Mouse (Mus musculus) hindbrain, embryonic 10.5 days (tissue): ENCODE data around the gene Cuedc2. TPM values are rescaled to one million over a fixed set of nuclear protein-coding genes. Genes with fewer than 3 reads are reported as not detected.

ENCODE experiments used
- DNase-seq: peaks from one replicate; pipeline ENCODE4 v3.0.0-alpha.2; 2017; ENCODE audit warnings: low spot score
- H3K27ac ChIP-seq: fragments of 300-500 bp; sonication (generic); 2 replicates; pipeline ENCODE4 v1.5.1; 2016; ENCODE audit warnings: mild to moderate bottlenecking, moderate library complexity
- H3K27me3 ChIP-seq: fragments of 300-500 bp; sonication (generic); 2 replicates; pipeline ENCODE4 v1.6.1; 2016; ENCODE audit warnings: mild to moderate bottlenecking; ENCODE audit not compliant: poor library complexity, insufficient read depth, severe bottlenecking
- H3K36me3 ChIP-seq: fragments of 300-500 bp; sonication (generic); 2 replicates; pipeline ENCODE4 v1.6.1; 2016; ENCODE audit warnings: mild to moderate bottlenecking, moderate library complexity
- H3K4me1 ChIP-seq: fragments of 300-500 bp; sonication (generic); replicated peaks from 2 replicates; pipeline ENCODE4 v1.6.1; 2016; ENCODE audit warnings: mild to moderate bottlenecking
- H3K4me3 ChIP-seq: fragments of 300-500 bp; sonication (generic); 2 replicates; pipeline ENCODE4 v1.5.1; 2016; ENCODE audit warnings: mild to moderate bottlenecking, moderate library complexity
- H3K9me3 ChIP-seq: fragments of 300-500 bp; sonication (generic); 2 replicates; pipeline ENCODE4 v1.6.1; 2016; ENCODE audit warnings: mild to moderate bottlenecking, moderate library complexity
- WGBS: fragments of 180-500 bp; shearing (Covaris S2); methylation state at CpG from one replicate; pipeline ENCODE4 v1.1.7; 2016; 5-methylcytosine and 5-hydroxymethylcytosine counted together
- microRNA counts: library from miRNA; unstranded; fragments of <30 nt; microRNA quantifications from one replicate; lab custom pipeline; 2017
- polyA plus RNA-seq: library from polyadenylated mRNA; unstranded; fragments of >200 nt; fragmentation: Nextera tagmentation; extraction: Ambion mirVana; gene quantifications from 2 replicates; pipeline ENCODE4 v1.2.1, GENCODE M21; 2016

The Cuedc2 gene
- polyA plus RNA-seq, 1 experiment from 2014 or later: 279 TPM

GRCm38 (mm10) chr19:46286926-46287325 lies 51.6 kb downstream of the Cuedc2 start:
- H3K36me3 ChIP-seq: peaks cover 58% of the 10 kb centered on the region
- H3K4me3 ChIP-seq: no peak overlapping the region
- no peaks in the 10 kb centered on the region for H3K27me3 ChIP-seq

GRCm38 (mm10) chr19:46286047-46286446 lies 52.5 kb downstream of the Cuedc2 start:
- no peak for DNase-seq
- Histone ChIP-seq H3K4me3 (no peak overlapping the region), H3K9me3 (peaks cover 5% of the 10 kb centered on the region; the same call in 1 of the 2 replicates), H3K4me1 (no peaks in the 10 kb centered on the region), H3K27ac (no peak overlapping the region), H3K36me3 (peaks cover 67% of the 10 kb centered on the region), H3K27me3 (no peaks in the 10 kb centered on the region)
- WGBS: 94% methylated on average over 6 of the region's 6 CpGs

More at GRCm38 (mm10) chr19:46286926-46287325, 51.6 kb downstream of the Cuedc2 start:
- Histone ChIP-seq H3K27ac (no peak overlapping the region), H3K9me3 (peaks cover 5% of the 10 kb centered on the region; the same call in 1 of the 2 replicates), H3K4me1 (no peaks in the 10 kb centered on the region)
- no peak for DNase-seq
- WGBS: 92% methylated on average over 3 of the region's 3 CpGs

- H3K27me3 ChIP-seq: no peaks in the 10 kb centered on the region
- H3K4me3 ChIP-seq: no peak overlapping the region
- WGBS: 89% methylated on average over 7 of the region's 7 CpGs
- no peaks in the 10 kb centered on the region for H3K4me1 ChIP-seq
- peaks cover 5% of the 10 kb centered on the region; the same call in 1 of the 2 replicates for H3K9me3 ChIP-seq
- DNase-seq: no peak
- no peak overlapping the region for H3K27ac ChIP-seq
- H3K36me3 ChIP-seq: peaks cover 71% of the 10 kb centered on the region
Observed at GRCm38 (mm10) chr19:46285631-46286030, 52.9 kb downstream of the Cuedc2 start.

- Histone ChIP-seq H3K4me1 (no peaks in the 10 kb centered on the region), H3K36me3 (peaks cover 81% of the 10 kb centered on the region), H3K4me3 (no peak overlapping the region), H3K27ac (no peak overlapping the region), H3K27me3 (no peaks in the 10 kb centered on the region), H3K9me3 (peaks cover 5% of the 10 kb centered on the region; the same call in 1 of the 2 replicates)
- WGBS: 96% methylated on average over 4 of the region's 4 CpGs
- no peak for DNase-seq
Observed at GRCm38 (mm10) chr19:46284686-46285085, 53.8 kb downstream of the Cuedc2 start.

GRCm38 (mm10) chr19:46282081-46282849 lies 56.2 kb downstream of the Cuedc2 start:
- no peaks in the 10 kb centered on the region for H3K27me3 ChIP-seq
- 94% methylated on average over 11 of the region's 11 CpGs for WGBS
- H3K4me3 ChIP-seq: no peak overlapping the region
- no peak overlapping the region for H3K27ac ChIP-seq
- peaks cover 5% of the 10 kb centered on the region; the same call in 1 of the 2 replicates for H3K9me3 ChIP-seq
- peaks cover 92% of the 10 kb centered on the region for H3K36me3 ChIP-seq
- H3K4me1 ChIP-seq: no peaks in the 10 kb centered on the region
- no peak for DNase-seq

MicroRNAs encoded within 50 kb of the gene (microRNA counts, 519-probe panel; counts per million panel counts)
- 1,255 counts per million, percentile 77 among the panel's probes with 10 or more counts for microRNA mmu-miR-146b (lab: Ali Mortazavi, UCI)

Other genes starting within 250 kb of the Cuedc2 start
- not detected in 2 replicates for gene Elovl3, start 206.8 kb downstream of the Cuedc2 start, polyA plus RNA-seq
- not detected in 2 replicates for gene Pitx3, start 190.4 kb downstream of the Cuedc2 start, polyA plus RNA-seq
- 47.5 and 57.4 TPM in 2 replicates for gene Gbf1, start 186.2 kb downstream of the Cuedc2 start, polyA plus RNA-seq
- gene Nfkb2, start 34.4 kb downstream of the Cuedc2 start, polyA plus RNA-seq: 5.6 and 6.4 TPM in 2 replicates
- gene Psd, start 11.5 kb downstream of the Cuedc2 start, polyA plus RNA-seq: 4.5 and 9.7 TPM in 2 replicates
- 23.2 and 28.2 TPM in 2 replicates for gene Fbxl15, start 10.5 kb downstream of the Cuedc2 start, polyA plus RNA-seq
- gene Mfsd13a, start 2.4 kb upstream of the Cuedc2 start, polyA plus RNA-seq: 10.0 and 11.9 TPM in 2 replicates
- 1.1 and 1.4 TPM in 2 replicates for gene 2310034G01Rik, start 11.6 kb upstream of the Cuedc2 start, polyA plus RNA-seq
- gene Actr1a, start 57.0 kb upstream of the Cuedc2 start, polyA plus RNA-seq: 193 and 229 TPM in 2 replicates
- gene Sufu, start 58.2 kb upstream of the Cuedc2 start, polyA plus RNA-seq: 49.1 and 52.1 TPM in 2 replicates
- 26.5 and 30.0 TPM in 2 replicates for gene Trim8, start 163.0 kb upstream of the Cuedc2 start, polyA plus RNA-seq
- 203 and 209 TPM in 2 replicates for gene Arl3, start 234.5 kb upstream of the Cuedc2 start, polyA plus RNA-seq
- gene Sfxn2, start 234.7 kb upstream of the Cuedc2 start, polyA plus RNA-seq: 12.9 and 17.9 TPM in 2 replicates